Mouse (Mus musculus) kidney, postnatal 4 days (tissue): ENCODE data around the gene Tmem86a.
"Not testable (repeated sequence)": the region's sequence is repeated elsewhere in the genome, so short reads cannot be mapped to it uniquely, and the experiment has no call there.

Source experiments
- DNase-seq, 2 experiments: peaks; one replicate each; pipeline ENCODE4 v3.0.0; 2021; ENCODE audit warnings: mixed read lengths in 2 of 2

Gene Tmem86a

DNA sequence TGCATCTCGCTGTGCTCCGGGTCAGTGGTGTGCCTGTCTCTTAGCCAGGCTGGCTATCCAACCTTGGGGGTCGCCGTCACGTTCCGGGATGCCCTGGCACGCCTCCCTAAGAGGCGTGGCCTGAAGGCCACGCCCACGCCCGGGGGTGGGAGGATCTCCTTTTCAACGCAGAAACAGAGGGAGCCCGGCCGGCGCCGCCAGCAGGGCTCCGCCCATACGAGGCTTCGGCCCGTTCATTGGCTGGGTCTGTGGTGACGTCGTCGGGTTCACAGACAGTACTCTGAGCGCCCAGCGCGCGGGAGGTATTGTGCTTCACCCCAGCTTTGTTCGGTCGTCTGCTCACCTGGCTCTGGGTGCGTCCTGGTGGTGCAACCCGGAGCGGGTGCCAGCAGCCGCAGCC lies at the start of gene Tmem86a:
Tmem86a (plus strand) TSS at position 236 of the 400 bp plus-strand sequence.
- DNase-seq = peak; percentile 97 to 98

- peak in 1 of 2 experiments; percentile 29 for DNase-seq
Observed at GRCm38 (mm10) chr7:47000644-47000983, 49.8 kb upstream of the Tmem86a start.

DNA sequence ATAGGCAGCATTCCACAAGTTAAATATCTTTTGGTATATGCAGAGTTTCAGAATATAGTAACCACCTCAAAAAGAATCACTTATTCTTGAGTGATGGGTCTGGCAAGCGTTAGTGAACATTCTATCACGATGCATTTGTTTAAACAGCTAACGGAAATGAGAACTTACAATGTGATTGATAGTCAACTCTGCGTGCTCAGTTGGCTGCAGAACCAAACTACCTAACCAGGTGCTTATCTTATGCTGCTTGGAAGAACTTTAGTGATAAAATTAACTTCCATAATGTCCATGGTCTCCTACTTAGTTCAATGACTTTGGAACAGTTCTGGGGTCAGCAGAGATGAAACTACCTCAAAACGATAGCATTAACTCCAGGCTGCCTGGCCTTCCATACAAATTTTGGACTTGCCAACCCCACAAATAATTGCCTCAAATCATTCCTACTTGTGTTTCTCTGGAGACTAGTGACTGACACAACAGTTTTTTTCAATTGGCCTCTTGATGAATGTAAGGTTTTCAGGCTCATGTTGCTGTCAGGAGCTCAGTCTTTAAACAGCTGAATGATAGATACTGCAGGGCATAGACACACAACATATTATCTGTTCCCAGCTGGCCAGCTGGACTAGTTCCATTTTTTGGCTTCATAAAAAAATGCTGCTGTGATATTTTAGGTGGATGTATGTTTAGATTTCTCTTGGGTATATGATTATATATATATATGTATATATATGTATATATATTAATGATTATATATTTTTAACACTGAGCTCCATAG lies 49.1 kb upstream of the Tmem86a start:
- no peak for DNase-seq

DNA sequence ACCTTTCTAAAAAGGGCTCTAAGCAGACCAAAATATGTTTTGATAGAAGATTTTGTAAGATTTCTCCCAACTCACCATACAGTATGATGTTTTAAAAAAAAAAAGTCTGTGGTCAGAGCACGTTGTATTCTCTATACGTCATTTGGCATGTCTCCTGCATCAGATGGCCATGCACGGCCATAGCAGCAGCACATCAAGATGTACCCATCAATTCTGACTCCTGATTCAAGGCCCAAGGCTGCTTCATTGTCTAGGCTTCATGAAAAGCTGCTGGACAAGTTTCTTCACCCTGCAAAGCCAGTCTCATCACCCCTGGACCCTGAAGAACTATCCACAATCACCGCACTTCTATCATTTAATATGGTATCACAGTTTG lies 48.5 kb upstream of the Tmem86a start:
- no peak for DNase-seq

GRCm38 (mm10) chr7:47003411-47004115 lies 46.8 kb upstream of the Tmem86a start:
- DNase-seq = no peak

GRCm38 (mm10) chr7:47007109-47007780 lies 43.2 kb upstream of the Tmem86a start:
- DNase-seq = peak in 1 of 2 experiments; percentile 31

GRCm38 (mm10) chr7:47007818-47008167 lies 42.6 kb upstream of the Tmem86a start:
- no peak for DNase-seq

DNA sequence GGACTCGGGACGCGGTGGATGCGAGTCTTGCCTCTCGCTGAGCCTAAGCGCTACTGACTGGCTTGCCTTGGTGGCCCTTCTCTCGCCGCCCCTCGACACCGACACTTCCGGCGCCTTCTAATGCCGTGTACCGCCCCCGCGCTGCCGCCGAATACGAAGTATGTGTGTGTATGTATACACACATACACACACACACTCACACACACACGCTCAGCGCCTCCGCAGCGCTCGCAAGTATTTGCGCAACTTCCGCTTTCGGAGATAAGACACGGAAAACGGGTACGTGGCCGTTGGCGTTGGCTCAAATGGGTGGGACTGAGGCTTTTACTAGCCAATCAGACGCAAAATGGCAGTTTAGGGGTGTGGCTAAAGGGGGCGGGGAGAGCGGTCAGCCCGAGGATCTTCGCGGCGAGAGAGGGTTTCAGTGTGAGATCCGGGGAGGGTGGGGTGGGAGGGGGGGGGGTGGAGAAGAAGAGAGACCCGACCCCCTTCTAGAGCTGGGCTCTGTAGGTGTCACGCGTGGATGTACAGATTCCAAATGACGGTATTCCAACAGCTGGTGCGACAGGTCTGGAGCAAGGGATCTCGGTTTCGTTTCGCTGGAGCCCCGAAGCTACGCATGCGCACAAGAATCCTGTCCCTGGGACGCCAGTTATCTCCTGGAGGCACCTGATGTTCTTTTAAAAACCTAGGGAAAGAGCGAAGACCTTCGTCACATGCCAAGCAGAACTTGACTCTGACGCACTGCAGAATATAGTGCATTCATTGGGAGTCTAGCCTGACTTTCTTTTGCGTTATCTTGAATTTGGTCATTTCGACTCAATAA lies 42.0 kb upstream of the Tmem86a start, which contains the start of gene Spty2d1:
Spty2d1 (minus strand) TSS at position 244 of the 826 bp plus-strand sequence.
- DNase-seq = peak; percentile 99

- no peak for DNase-seq
Observed at GRCm38 (mm10) chr7:47013131-47013767, 37.2 kb upstream of the Tmem86a start.

- DNase-seq = no peak
Observed at GRCm38 (mm10) chr7:47014564-47015389, 35.6 kb upstream of the Tmem86a start.

DNA sequence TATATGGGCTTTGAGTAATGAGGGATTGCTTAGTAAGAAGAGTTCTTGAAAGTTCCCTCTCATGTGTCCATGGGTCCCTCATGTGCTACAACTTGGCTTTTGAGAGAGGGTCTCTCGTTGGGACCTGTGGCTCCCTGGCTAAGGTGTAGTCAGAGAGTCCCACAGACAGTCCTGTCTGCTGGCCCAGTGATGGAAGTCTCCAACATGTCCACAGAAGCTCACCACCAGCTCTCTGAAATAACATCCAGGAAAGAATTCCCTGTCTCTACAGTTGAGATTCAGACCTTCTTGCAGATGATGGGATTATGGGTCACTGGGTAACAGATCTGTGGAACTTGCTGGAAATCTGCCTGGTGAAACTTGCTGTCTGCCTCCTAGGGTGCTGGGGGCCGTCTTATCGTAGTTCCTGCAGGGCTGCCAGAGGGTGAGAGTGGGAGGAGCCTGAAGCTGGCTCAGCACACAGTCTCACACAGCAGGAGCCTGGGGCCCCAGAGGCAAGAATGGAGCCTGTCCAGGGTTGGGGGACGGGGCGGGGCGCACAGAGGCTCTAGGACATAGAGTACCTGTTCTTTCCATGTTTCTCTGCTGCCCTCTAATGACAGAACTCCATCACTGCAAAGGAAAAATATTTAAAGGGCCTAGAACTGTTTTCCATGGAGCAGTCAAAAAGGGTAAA lies 34.9 kb upstream of the Tmem86a start:
- DNase-seq = peak; percentile 87 to 92

GRCm38 (mm10) chr7:47016602-47017001 lies 33.8 kb upstream of the Tmem86a start:
- no peak for DNase-seq

- no peak for DNase-seq
Observed at GRCm38 (mm10) chr7:47017146-47017545, 33.3 kb upstream of the Tmem86a start.

DNA sequence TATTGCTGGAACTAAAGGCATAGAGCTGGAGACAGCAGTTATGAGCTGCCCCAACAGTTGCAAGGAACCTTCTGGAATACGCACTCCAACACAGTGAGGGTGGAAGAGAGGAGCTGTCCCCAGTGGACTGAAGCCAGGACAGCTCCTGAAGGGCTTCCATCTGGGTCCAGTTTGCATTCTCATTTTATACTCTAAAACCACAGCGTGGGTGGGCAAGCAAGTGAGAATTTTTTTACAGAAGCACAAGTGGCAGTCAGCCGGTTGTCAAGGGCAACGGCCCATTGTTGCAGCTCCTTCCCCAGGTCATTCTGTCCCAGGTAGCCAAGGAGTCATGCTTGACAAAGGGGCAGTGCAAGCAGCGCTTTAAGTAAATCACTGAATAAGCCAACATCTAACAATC lies 30.8 kb upstream of the Tmem86a start:
- DNase-seq = peak; percentile 22 to 45

DNA sequence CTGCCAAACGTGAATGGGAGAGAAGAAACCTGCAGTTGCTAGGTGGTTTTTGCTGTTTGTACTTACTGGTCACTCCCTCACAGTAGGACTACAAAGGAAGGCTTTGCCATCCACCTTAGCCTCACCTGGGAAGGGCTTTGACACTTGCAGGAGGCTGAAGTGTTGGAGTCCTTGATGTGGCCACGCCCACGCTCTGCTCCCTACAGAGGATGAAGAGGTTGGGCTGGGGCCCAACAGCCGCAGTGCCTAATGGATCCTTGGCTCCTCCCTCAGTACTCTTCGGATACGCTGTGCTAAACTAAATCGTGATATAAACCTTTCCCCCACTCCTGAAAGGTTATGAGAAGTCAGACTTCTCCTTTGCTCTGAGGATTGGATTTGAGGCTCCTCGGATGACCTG lies 29.4 kb upstream of the Tmem86a start:
- DNase-seq = no peak

GRCm38 (mm10) chr7:47022482-47022881 lies 27.9 kb upstream of the Tmem86a start:
- DNase-seq = no peak

DNA sequence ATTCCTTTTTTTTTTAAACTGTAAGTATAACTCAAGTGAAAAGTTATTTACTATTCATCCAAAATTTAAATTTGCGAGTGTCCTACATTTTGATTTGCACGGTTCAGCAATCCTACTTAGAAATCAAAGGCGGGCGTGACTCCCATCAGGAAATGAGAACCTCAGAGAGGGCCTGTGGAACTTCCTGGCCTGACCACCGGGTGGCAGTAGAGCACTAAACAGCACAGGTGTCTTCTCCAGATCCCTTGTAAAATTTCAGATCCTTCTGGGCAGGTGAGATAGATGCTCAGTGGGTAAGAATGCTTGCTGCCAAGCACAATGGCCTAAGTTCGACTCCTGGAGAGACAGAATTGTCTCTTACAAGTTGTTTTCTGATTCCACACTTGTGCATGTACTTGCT lies 26.9 kb upstream of the Tmem86a start:
- peak; percentile 92 for DNase-seq

DNA sequence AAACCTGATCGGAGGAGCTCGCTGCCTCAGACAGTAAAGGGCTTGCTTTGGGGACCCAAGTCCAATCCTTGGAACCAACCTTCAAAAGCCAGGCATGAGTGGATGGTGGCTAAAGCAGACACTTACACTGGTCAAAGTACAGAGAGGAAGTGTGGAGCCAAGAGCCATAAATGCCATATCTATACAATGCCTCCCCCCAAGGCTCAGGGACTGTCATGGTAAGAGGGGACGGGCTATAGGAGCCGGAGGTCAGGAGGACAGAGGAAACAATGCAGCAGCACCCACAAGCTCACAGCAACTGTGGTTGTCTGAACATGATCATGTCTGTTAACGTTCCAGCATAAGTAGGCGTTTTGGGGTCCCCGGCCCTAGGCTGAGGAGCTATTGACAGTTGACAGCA lies 25.9 kb upstream of the Tmem86a start:
- no peak for DNase-seq

DNA sequence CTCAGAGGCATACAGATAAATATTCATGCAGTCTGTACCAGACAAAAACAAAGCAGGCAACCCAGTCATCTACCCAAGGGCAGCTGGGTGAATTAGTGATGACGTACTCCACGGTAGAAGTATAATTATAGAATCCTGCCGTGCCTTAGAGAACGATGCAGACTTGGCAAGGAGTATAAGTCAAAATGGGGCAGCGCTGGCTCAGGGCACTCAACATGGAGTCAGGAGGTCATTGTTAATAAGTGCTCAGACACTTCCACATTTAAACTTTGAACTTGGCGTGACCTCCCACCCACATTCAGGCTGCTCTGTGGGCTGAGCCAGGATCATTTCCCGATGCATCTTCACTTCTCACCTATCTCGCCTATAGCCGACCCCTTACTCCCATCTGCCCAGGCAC lies 25.0 kb upstream of the Tmem86a start:
- DNase-seq = no peak

DNA sequence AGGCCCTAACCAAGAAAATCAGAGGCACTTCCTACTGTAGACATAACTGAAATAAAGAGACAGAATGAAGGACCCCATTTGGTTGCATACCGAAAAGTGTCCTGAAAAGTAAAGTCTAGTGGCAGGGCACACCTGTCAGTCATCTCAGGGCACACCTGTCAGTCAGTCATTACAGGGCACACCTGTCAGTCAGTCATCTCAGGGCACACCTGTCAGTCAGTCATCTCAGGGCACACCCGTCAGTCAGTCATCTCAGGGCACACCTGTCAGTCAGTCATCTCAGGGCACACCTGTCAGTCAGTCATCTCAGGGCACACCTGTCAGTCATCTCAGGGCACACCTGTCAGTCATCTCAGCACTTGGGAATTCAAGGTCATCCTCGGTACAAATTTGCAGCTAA lies 23.5 kb upstream of the Tmem86a start:
- DNase-seq = not testable (repeated sequence)

DNA sequence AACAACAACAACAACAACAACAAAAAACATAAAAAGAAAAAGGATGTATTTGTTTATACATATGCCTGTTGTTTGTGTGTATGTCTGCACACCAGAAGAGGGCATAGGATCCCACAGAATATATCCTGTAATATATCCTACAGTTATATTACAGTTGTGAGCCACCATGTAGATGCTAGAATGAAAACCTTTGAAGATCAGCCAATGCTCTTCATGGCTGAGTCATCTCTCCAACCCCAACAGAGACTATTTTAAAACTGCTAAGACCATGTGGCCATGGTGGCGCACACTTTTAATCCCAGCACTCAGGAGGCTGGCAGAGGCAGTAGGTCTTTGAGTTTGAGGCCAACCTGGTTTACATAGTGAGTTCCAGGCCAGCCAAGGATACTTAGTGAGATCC lies 22.9 kb upstream of the Tmem86a start:
- DNase-seq = no peak
